ENCODE assay signal across 7 mouse cellular contexts in the genomic region with DNA sequence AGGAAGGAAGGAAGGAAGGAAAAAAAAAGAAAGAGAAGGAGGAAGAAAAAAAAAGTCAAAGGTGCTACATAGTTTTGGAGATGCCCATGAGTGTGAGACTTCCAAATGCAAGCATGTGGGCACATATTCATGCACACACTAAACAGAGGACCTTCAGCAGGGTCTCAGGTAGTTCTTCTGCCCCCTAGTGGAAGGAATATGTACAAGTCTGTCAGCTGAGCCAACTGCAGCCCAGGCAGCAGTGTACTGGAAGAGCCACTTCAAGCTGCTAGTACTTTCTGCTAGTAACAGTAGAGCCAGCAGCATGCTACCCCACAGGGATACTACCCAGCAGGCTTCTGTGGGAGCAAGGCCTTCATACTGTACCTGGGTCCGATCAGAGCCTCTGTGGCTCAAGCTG. TPM values are rescaled to one million over a fixed set of nuclear protein-coding genes. Genes with fewer than 3 reads are reported as not detected.
DNase-seq lines count a peak whose midpoint lies in the region; ATAC-seq lines count a peak whose summit lies in the region.

No protein-coding gene starts in this region.

- peak; percentile 77 for DNase-seq in ES-CJ7 (ENCODE audit: low read depth, low spot score)
- DNase-seq in ZHBTc4 (ENCODE audit: low read depth, low spot score): peak; percentile 82
- peak; percentile 88 for DNase-seq in embryo, embryonic 10.5 days (ENCODE audit: low spot score)
- DNase-seq in heart, postnatal 4 days: peak; percentile 55
- DNase-seq in layer of hippocampus, adult 9-11 months: peak; percentile 61
- peak; percentile 70 for DNase-seq in lung, postnatal 36 days

- peak; percentile 69; the same call in 1 of the 2 replicates for ATAC-seq in stomach, embryonic 16.5 days (ENCODE audit: insufficient read depth, low FRiP score)

- peaks cover 6% of the 10 kb centered on the region; the same call in 1 of the 2 replicates for H3K4me1 ChIP-seq in stomach, embryonic 16.5 days (ENCODE audit: control insufficient read depth, insufficient read depth, low read length)

- WGBS in stomach, embryonic 16.5 days: 55% methylated on average over 1 of the region's 1 CpGs

- H3K27me3 ChIP-seq in stomach, embryonic 16.5 days (ENCODE audit: control insufficient read depth, insufficient read depth, low read length): no peaks in the 10 kb centered on the region

- no peak overlapping the region for H3K4me2 ChIP-seq in stomach, embryonic 16.5 days (ENCODE audit: low read depth, low read length)

- no peaks in the 10 kb centered on the region for H3K9me3 ChIP-seq in stomach, embryonic 16.5 days (replicated peaks; ENCODE audit: control insufficient read depth, low read length)

- no peak overlapping the region for H3K9ac ChIP-seq in stomach, embryonic 16.5 days (ENCODE audit: low read length)

- no peaks in the 10 kb centered on the region for H3K36me3 ChIP-seq in stomach, embryonic 16.5 days (ENCODE audit: control insufficient read depth, insufficient read depth, low read length)

- H3K27ac ChIP-seq in stomach, embryonic 16.5 days (ENCODE audit: low read length): no peak overlapping the region

- H3K4me3 ChIP-seq in stomach, embryonic 16.5 days (replicated peaks; ENCODE audit: low read length): no peak overlapping the region

RNA-seq across cellular contexts. Expression of a gene that starts 9.5 kb away (rescaled TPM):
- 10 to 100 TPM; 11.2 to 12.1 TPM for total RNA-seq in heart, postnatal 4 days (2021)
- polyA plus RNA-seq in stomach, embryonic 16.5 days (2015; fragmentation: Nextera tagmentation; extraction: Ambion mirVana): 23.2 and 24.1 TPM in 2 replicates

RNA-seq across cellular contexts. Expression of a gene that starts 19.7 kb away (rescaled TPM):
- total RNA-seq in heart, postnatal 4 days (2021): not detected
- polyA plus RNA-seq in stomach, embryonic 16.5 days (2015; fragmentation: Nextera tagmentation; extraction: Ambion mirVana): not detected in 2 replicates
